Mouse (Mus musculus): ENCODE measurements around the gene Golm1. TPM values are rescaled to one million over a fixed set of nuclear protein-coding genes. Genes with fewer than 3 reads are reported as not detected.

The Golm1 gene
- polyA plus RNA-seq, 1 experiment from 2014 or later, result 31.0 TPM

Other genes starting within 250 kb of the Golm1 start
- gene Agtpbp1, start 90.6 kb downstream of the Golm1 start, polyA plus RNA-seq (2015; fragmentation: Nextera tagmentation; extraction: Ambion mirVana), result 70.0 and 70.4 TPM in 2 replicates
- gene Naa35, start 90.6 kb downstream of the Golm1 start, polyA plus RNA-seq (2015; fragmentation: Nextera tagmentation; extraction: Ambion mirVana), result 142 and 154 TPM in 2 replicates
- not detected in 2 replicates for gene 4921517D22Rik, start 18.3 kb upstream of the Golm1 start, polyA plus RNA-seq (2015; fragmentation: Nextera tagmentation; extraction: Ambion mirVana)
- gene Spata31d1a, start 34.5 kb upstream of the Golm1 start, polyA plus RNA-seq (2015; fragmentation: Nextera tagmentation; extraction: Ambion mirVana), result 0.17 and 0.26 TPM in 2 replicates
- not detected in 2 replicates for gene Spata31d1b, start 36.5 kb upstream of the Golm1 start, polyA plus RNA-seq (2015; fragmentation: Nextera tagmentation; extraction: Ambion mirVana)
- gene Spata31d1d, start 55.9 kb upstream of the Golm1 start, polyA plus RNA-seq (2015; fragmentation: Nextera tagmentation; extraction: Ambion mirVana), result not detected in 2 replicates
- 0.14 and 0.27 TPM in 2 replicates for gene 1700014D04Rik, start 70.9 kb upstream of the Golm1 start, polyA plus RNA-seq (2015; fragmentation: Nextera tagmentation; extraction: Ambion mirVana)
- gene Isca1, start 94.0 kb upstream of the Golm1 start, polyA plus RNA-seq (2015; fragmentation: Nextera tagmentation; extraction: Ambion mirVana), result 158 and 166 TPM in 2 replicates
- gene Gm49354, start 106.4 kb upstream of the Golm1 start, polyA plus RNA-seq (2015; fragmentation: Nextera tagmentation; extraction: Ambion mirVana), result not detected in 2 replicates
- 48.7 and 52.5 TPM in 2 replicates for gene Tut7, start 147.3 kb upstream of the Golm1 start, polyA plus RNA-seq (2015; fragmentation: Nextera tagmentation; extraction: Ambion mirVana)